Mouse (Mus musculus): ENCODE measurements at regions not wholly inside any gene's neighbourhood (a gene's known extent, or its start where the extent isn't known, plus 50 kb on each side); places are given as distances from the start of the nearest gene placed in this dataset.

- no peak for DNase-seq (ENCODE audit: low spot score)
Measured at GRCm38 (mm10) chr7:63313096-63313495, 100.7 kb upstream of the Chrna7 start.

GRCm38 (mm10) chr7:63319594-63319993 is 107.2 kb upstream of the Chrna7 start:
- peak; percentile 36 for DNase-seq (ENCODE audit: low spot score)

GRCm38 (mm10) chr7:63321171-63321570 is 108.8 kb upstream of the Chrna7 start:
- no peak for DNase-seq (ENCODE audit: low spot score)

- peak; percentile 17 for DNase-seq (ENCODE audit: low spot score)
Measured at GRCm38 (mm10) chr7:63321951-63322710, 109.8 kb upstream of the Chrna7 start.

- no peak for DNase-seq (ENCODE audit: low spot score)
Measured at GRCm38 (mm10) chr7:63335146-63335545, 109.4 kb upstream of the Otud7a start.

- no peak for DNase-seq (ENCODE audit: low spot score)
Measured at GRCm38 (mm10) chr7:63336072-63336471, 108.5 kb upstream of the Otud7a start.

- no peak for DNase-seq (ENCODE audit: low spot score)
Measured at GRCm38 (mm10) chr7:63341716-63342115, 102.8 kb upstream of the Otud7a start.

- DNase-seq (ENCODE audit: low spot score) = peak; percentile 59
Measured at GRCm38 (mm10) chr7:63345671-63346392, 98.7 kb upstream of the Otud7a start.

- no peak for DNase-seq (ENCODE audit: low spot score)
Measured at GRCm38 (mm10) chr7:63346393-63346730, 98.2 kb upstream of the Otud7a start.

Measured in urinary bladder, postnatal 14 days (tissue).